Mouse (Mus musculus) Muller cell, postnatal 12 days (primary cell): ENCODE data around the gene Nmb.
"Not testable (repeated sequence)": the region's sequence is repeated elsewhere in the genome, so short reads cannot be mapped to it uniquely, and the experiment has no call there.

ENCODE experiments used
- DNase-seq: peaks from one replicate; pipeline ENCODE4 v3.0.0-alpha.2; 2015; ENCODE audit errors: inconsistent ontology term

The Nmb gene

GRCm38 (mm10) chr7:80904921-80905515, at the start of gene Nmb:
Gene Nmb, minus strand, starts transcription at chr7:80905076.
- DNase-seq = peak; percentile 70

GRCm38 (mm10) chr7:80954251-80954650, 49.4 kb upstream of the Nmb start:
- no peak for DNase-seq

GRCm38 (mm10) chr7:80952140-80952539, 47.3 kb upstream of the Nmb start:
- no peak for DNase-seq

- no peak for DNase-seq
Measured at GRCm38 (mm10) chr7:80951461-80951860, 46.6 kb upstream of the Nmb start.

- DNase-seq = peak; percentile 95
Measured at GRCm38 (mm10) chr7:80947445-80948350, 42.8 kb upstream of the Nmb start, which contains the start of gene Sec11a. Gene Sec11a, minus strand, starts transcription at chr7:80947780.

GRCm38 (mm10) chr7:80939808-80940207, 34.9 kb upstream of the Nmb start:
- no peak for DNase-seq

- DNase-seq = not testable (repeated sequence)
Measured at GRCm38 (mm10) chr7:80937304-80937666, 32.4 kb upstream of the Nmb start.

GRCm38 (mm10) chr7:80936617-80937303, 31.9 kb upstream of the Nmb start:
- DNase-seq = not testable (repeated sequence)

- no peak for DNase-seq
Measured at GRCm38 (mm10) chr7:80935834-80936233, 31.0 kb upstream of the Nmb start.

- DNase-seq = no peak
Measured at GRCm38 (mm10) chr7:80932777-80933176, 27.9 kb upstream of the Nmb start.

- DNase-seq = no peak
Measured at GRCm38 (mm10) chr7:80931618-80932207, 26.8 kb upstream of the Nmb start.

- no peak for DNase-seq
Measured at GRCm38 (mm10) chr7:80923165-80923564, 18.3 kb upstream of the Nmb start.

GRCm38 (mm10) chr7:80919647-80920008, 14.8 kb upstream of the Nmb start:
- no peak for DNase-seq

GRCm38 (mm10) chr7:80918982-80919646, 14.2 kb upstream of the Nmb start:
- no peak for DNase-seq

- DNase-seq = no peak
Measured at GRCm38 (mm10) chr7:80917916-80918465, 13.1 kb upstream of the Nmb start.

- no peak for DNase-seq
Measured at GRCm38 (mm10) chr7:80912496-80912895, 7.6 kb upstream of the Nmb start.

- DNase-seq = no peak
Measured at GRCm38 (mm10) chr7:80911053-80911452, 6.2 kb upstream of the Nmb start.

GRCm38 (mm10) chr7:80903625-80904422, 1.1 kb downstream of the Nmb start:
- no peak for DNase-seq

GRCm38 (mm10) chr7:80901541-80902274, 3.2 kb downstream of the Nmb start:
- no peak for DNase-seq
